Mouse (Mus musculus): ENCODE data around the gene Nkain2.
"Not testable (repeated sequence)": the region's sequence is repeated elsewhere in the genome, so short reads cannot be mapped to it uniquely, and the experiment has no call there.

Gene Nkain2

DNA sequence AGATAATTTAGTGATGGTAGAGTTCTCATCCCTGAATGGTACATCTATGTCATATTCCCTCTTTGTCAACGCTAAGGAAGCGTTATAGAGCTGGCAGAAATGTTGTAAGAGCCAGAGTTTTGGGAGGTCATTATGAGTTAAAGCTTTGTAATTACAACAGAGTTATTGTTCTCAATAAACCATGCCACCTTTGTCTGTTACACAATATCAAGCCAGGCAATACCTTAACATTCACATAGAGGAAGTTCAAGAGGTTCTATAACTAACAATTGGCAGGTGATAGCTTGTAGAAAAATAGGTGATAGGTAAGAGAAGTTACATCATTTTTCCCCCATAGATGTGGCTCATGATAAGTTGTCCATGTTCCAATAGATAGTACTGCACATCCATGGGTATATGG is 832.0 kb downstream of the Nkain2 start:
- no peak for DNase-seq (ENCODE audit: low spot score)

DNA sequence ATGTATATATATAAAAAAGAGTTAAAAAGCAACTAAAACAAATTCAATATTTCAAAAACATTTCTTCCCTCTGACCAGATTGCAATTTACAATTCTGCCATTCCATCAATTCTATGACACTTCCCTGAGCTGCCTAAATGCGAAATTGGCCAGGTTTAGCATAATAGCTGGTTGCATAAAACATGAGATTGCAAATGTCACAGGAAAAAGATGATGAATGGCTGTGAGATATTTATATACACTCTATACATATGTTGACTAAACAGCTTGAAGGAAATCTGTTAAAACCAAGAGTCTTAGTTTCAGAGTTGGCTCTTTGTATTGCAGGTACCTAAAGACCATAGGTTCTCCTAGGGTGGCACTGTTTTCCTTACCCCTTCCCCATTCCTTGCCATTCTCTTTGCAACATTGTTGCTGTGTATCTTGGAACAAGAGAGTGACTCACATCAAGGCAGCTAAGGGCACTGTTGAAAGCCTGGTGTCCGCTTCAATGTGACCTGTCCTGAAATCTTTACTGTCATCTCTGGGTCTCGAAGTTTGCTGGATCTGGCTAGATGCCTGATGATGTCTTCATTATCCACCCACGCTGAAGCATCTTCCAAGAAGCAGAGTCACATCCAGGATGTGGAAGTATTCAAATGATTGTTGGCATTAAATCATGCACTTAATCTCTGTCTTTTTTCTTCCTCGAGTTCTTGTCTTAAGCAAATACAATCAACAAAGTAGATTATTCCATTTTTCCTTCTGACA is 837.5 kb downstream of the Nkain2 start:
- DNase-seq (ENCODE audit: low spot score), result no peak

- no peak for DNase-seq (ENCODE audit: low spot score)
Measured at GRCm38 (mm10) chr10:32052045-32052444, 838.2 kb downstream of the Nkain2 start.

- no peak for DNase-seq (ENCODE audit: low spot score)
Measured at GRCm38 (mm10) chr10:32029996-32030395, 860.3 kb downstream of the Nkain2 start.

DNA sequence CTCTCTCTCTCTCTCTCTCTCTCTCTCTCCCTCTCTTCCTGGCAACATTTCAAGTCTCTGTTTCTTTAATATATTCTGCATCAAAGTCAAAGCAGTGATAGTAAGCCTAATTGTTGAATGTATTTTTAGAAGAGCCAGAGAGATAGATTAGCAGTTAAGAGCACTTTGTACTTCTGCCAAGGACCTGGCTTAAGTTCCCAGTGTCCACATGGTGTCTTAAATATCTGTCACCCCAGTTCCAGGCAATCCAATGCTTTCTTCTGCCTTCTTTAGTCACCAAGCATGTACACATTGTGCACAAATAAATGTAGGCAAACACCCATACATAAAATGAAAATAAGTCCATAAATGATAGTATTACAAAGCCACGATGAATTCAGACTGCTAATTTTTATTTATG is 871.9 kb downstream of the Nkain2 start:
- no peak for DNase-seq (ENCODE audit: low spot score)

DNA sequence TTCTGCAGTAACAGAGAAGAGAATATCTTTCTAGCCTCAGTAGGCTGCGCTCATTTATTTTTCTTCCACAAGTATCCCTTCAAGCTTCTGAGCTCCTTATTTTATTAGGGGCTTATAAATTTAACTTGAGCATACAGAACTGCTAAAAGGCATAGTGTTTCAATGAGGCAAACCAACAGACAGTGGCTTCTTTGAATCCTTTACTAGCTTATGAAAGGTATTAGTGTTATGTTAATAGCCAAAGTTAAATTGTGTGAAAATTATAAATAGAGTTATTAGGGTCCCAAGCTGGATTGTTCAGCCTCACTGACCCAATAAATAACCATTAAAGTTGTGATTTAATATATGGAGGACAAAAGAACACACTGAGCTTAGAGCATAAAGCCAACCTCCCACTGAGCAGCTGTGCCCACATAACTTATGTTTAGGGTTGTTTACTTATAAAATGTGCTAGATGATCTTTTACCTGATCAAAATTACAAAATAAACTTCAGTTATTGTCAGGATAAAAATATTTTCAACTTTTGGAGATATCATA is 889.0 kb downstream of the Nkain2 start:
- DNase-seq (ENCODE audit: low spot score), result no peak

DNA sequence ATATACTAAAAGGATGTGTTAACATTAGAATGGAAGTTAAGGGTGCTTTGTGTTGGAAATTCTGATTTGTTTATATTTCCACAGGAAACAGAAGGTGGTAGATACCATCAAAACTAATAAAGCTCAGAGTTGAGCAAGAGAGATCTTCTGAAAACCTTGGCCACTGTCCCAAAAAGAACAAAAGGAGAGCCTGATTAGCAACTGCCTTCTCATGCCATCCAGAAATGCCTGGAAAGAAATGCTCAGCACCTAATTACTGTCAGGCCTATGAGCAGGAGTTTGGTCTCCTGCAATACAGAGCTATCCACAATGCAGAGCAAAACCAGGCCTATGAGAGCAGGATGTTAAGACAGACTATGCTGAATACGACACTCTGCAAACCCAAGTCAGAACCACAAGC is 897.1 kb downstream of the Nkain2 start:
- no peak for DNase-seq (ENCODE audit: low spot score)

GRCm38 (mm10) chr10:31978387-31978786 is 911.9 kb downstream of the Nkain2 start:
- DNase-seq (ENCODE audit: low spot score), result no peak

DNA sequence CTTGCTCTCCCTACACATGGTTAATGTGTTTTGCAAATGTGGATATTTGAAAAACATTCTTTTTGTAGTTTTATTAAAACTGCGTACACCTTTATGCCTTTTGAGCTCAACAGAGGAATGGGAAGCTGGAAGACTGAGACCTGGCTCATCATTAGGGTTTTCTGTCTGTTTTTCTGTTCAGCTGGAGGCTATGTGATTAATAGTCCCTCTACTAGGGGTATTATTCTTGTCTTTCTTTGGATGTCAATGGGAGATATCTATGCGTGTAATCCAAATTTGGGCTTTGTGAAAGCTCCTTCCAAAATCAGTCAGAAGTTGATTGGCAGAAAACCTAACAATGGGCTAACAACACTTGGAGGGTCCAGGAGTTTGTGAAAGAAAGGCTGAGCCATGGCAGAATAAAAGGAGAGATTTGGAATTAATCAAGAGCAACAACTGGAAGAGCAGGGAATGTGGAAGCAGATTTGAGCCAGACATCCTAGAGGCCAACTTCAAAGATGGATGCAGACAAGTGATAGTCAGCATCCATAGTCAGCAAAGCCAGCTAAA is 943.0 kb downstream of the Nkain2 start:
- DNase-seq (ENCODE audit: low spot score), result no peak

- no peak for DNase-seq (ENCODE audit: low spot score)
Measured at GRCm38 (mm10) chr10:31931961-31932360, 958.3 kb downstream of the Nkain2 start.

GRCm38 (mm10) chr10:31927657-31928056 is 962.6 kb downstream of the Nkain2 start:
- no peak for DNase-seq (ENCODE audit: low spot score)

GRCm38 (mm10) chr10:31920901-31921300 is 969.4 kb downstream of the Nkain2 start:
- not testable (repeated sequence) for DNase-seq (ENCODE audit: low spot score)

DNA sequence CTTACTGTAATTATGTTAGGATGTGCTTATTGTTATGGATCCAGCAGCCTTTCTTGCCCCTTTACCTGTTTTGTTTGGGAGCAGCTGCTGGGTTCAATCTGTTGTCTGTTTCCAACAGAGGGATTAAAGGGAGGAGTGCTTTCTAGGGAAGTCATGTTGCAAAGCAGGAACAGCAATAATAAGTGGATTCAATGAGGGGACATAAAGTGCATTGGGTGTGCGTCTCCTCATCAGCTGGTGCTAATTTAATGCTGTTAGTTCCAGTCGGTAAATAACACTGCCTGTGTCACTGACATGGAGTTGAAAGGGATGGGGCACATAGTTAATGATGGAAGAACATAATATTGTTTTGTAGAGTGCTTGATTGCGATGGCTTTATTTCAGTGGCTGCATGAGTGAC is 982.8 kb downstream of the Nkain2 start:
- no peak for DNase-seq (ENCODE audit: low spot score)

GRCm38 (mm10) chr10:31899501-31899900 is 990.8 kb downstream of the Nkain2 start:
- DNase-seq (ENCODE audit: low spot score), result no peak

- DNase-seq (ENCODE audit: low spot score), result no peak
Measured at GRCm38 (mm10) chr10:31873323-31873895, 1016.9 kb downstream of the Nkain2 start.

DNA sequence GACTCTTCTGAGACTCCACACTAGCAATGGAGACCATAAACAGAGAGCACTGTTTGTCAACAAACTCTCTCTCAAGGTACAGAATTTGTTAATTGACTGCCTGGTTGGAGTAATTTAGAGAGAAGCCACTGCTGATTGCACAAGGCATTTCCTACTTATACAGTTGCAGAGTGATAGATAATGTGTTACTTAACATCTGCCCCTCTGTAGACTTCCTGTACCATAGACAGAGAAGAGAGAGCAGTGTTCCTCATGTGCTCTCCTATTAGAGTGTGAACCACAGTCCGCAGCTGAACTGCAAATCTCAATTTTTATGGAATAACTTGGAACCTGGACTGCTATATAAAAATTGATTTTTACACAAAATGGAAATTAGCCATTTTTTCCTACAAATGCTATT is 1022.0 kb downstream of the Nkain2 start:
- no peak for DNase-seq (ENCODE audit: low spot score)

DNA sequence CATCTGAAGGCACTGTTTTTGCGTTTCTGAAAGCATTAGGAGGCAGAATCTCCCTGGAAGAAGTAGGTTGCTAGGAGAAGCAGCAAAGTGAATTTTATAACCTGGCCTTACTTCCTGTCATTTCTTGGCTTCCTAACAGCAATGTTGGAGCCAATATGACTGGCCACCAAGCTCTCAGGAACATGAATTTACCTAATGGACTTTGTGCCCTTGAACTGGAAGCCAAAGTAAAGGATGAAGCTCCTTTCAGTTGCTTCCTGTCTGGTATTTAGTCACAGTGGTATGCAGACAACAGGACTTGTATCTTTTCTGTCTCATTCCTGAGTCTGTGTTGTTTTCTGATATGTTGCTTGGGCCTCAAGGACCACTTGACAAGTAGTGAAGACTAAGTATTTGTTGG is 1063.2 kb downstream of the Nkain2 start:
- DNase-seq (ENCODE audit: low spot score), result no peak

GRCm38 (mm10) chr10:31812543-31812942 is 1077.7 kb downstream of the Nkain2 start:
- no peak for DNase-seq (ENCODE audit: low spot score)

DNA sequence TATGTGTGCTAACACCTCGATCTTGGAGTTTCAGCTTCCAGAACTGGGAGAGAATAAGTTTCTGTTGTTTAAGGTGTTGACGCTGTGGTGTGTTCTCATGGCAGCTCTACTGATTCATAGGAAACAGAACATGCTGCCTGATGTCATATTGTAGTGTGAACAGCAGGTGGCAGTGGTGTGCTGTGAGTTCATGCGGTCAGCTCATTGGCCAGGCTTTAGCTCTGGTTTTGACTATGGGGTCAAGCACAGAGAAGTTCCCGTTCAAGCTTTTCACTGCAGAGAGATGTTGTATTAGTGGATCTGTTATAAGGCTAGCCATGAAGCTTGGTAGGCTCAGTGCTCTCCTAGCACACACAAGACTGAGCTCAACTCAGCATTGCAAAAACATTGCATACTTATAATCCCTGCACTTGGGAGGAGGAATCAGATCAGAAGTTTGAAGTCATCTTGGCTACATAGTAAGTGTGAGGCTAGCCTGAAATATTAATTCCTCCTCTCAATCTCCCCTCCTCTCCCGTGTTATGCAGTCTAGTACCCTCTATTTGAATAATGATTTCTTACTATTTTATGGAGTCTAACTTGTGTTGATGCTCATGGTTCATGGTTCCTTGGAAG is 1147.7 kb downstream of the Nkain2 start:
- DNase-seq (ENCODE audit: low spot score), result peak; percentile 38

GRCm38 (mm10) chr10:31728036-31728435 is 1162.2 kb downstream of the Nkain2 start:
- no peak for DNase-seq (ENCODE audit: low spot score)

GRCm38 (mm10) chr10:31647270-31647669 is 1243.0 kb downstream of the Nkain2 start:
- no peak for DNase-seq (ENCODE audit: low spot score)

- DNase-seq (ENCODE audit: low spot score), result no peak
Measured at GRCm38 (mm10) chr10:31646083-31646482, 1244.2 kb downstream of the Nkain2 start.

Data from yolk sac, embryonic 10.5 days (tissue).